Mouse (Mus musculus): ENCODE measurements around the gene Arrdc2.
"Not testable (repeated sequence)": the region's sequence is repeated elsewhere in the genome, so short reads cannot be mapped to it uniquely, and the experiment has no call there.

Arrdc2 gene

DNA sequence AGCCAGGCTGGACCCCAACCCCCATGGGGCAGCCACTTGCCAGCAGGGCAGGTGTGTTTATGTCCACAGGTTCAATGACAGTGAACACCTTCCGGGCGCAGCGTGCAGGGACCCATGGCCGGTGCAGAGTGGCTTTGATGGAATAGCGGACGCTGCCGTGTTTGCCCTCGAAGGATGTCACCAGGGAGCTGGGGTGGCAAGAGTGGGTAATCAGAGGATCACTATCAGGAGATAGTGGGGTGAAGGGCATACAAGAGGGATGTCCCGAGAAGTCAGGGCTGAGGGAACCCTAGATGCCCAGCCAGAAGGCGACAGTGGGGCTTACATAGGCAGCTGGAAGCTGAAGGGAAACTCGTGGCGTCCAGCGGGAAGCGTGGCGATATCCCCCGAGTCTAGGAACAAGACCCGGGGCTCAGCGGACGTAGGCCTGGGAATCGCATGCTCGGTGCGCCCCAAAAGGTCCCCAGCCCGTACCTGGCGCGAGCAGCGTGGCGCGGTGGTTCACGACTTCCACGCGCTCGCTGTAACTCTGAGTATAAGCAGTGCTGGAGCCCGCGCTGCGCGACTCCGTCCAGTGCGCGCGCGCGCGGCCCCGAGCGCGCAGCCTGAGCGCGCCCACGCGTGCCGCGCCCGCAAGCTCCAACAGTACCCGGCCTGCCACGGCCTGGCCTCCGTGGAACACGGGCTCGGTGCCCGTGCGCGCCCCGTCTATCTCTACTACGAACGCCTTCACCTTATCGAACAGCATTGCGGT, 689 bp downstream of the Arrdc2 start:
- no peak for DNase-seq

DNA sequence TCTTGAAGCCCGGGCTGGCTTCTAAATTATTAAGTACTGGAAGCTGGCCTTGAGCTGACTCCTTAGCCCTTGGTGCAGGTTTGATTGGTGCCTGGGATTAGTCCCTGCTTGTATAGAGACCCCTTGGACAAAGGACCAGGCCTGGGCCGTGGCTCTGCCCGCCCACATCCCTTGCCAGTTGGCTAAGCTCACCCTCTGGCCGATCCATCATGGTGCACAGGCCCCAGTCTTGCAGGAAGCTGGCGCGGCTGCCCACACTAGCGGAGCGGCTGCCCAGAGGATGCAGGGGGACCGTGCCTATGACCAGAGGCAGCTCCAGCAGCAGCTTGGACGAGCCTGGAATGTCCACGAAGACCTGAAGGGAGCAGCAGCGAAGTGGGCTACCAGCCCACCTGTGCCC, 2.9 kb downstream of the Arrdc2 start:
- no peak for DNase-seq

DNA sequence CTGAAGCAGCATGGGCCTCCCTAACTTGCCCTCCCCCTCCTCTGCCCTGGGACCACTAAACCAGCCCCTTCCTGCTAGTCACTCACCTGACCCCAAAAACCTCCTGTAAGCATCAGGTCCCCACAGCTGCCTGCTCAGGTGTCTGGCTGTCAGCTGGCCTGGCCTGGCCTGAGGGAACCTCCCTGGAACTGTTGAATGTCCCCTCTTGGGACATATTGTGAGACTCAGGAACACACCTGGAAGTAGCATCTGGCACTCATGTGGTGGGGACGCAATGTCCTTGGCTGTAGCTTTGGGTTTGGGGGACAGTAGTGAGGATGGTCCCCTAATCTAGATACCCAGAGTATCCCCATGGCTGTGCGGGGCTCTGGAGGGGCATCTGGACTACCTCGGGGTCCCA, 5.4 kb downstream of the Arrdc2 start:
- DNase-seq: no peak

DNA sequence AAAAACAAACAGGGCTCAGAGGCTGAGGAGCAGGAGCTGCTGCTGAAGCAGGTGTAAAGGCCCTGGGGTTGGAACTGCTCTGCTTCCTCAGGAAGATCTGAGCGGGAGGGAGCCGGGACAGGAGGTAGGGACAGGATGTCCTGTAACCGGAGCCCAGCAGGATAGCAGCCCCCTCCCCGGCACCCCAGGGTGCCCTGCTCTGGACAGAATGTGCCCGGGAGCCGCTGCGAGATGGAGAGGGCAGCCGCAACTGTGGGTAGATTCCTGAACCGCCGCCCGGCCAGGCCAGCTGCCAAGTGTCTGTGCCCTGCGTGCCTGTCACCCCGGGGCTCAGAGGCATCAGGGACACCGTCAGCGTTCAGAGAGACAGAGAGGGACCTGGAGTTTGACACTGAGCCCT, 6.0 kb downstream of the Arrdc2 start:
- peak; percentile 28 for DNase-seq

DNA sequence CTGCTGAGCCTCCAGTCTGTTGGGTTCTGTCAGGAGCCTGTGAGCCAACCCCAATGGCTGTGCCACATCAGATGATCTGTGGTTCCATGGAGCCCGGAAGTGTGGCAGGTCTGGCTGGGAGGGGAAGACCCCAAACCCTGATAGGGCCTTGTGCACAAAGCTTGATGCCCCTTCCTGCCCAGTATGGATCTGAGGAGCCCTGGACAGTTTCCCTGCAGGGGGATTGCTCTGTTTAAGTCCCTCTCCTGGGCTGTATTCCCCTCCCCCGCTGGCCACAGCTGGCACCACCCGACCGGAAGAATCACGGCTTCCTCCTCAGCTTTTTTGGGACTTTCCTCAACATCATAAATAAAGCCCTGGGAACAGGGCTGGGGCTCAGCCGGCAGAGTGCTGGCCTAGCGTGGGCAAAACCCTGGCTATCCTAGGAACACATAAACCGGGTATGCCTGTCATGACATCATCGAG, 6.5 kb downstream of the Arrdc2 start:
- peak; percentile 58 for DNase-seq

DNA sequence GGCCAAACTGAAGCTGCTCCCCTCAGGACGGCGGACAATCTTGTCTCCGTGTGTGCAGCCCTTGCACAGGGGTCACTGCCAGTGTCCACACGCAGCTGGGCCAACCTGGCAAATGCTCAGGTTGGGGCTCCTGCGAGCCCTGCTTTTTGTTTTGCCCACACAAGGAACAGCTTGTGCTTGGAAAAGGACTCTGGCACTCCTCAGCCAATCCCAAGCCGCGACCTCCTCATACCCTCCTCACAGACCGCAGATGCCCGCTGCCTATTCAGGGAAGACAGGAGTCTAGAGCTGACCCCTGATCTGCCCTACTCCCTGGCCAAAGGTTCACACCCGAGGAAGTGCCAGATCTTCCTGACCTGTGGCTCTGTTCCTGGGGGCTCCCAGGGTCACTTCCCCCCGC, 7.1 kb downstream of the Arrdc2 start:
- no peak for DNase-seq

DNA sequence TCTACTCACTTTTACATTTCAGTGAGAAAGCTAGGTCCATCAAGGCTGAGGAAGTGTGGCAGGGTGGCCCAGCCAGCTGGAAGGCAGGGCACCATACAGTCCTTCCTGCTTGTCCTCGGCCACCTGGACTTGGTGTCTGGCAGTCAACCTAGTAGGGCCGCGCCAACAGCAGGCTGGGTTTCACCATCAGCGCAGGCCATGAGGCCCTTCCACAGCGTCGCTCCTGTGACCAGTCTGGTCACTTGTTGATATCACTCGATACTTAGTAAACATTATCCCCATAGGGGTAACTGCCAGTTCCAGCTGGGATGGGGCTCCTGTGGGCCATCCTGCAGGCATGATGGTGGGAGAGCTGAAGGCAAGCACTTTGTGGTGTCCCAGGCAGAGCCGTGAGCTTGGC, 8.0 kb downstream of the Arrdc2 start:
- DNase-seq: no peak

DNA sequence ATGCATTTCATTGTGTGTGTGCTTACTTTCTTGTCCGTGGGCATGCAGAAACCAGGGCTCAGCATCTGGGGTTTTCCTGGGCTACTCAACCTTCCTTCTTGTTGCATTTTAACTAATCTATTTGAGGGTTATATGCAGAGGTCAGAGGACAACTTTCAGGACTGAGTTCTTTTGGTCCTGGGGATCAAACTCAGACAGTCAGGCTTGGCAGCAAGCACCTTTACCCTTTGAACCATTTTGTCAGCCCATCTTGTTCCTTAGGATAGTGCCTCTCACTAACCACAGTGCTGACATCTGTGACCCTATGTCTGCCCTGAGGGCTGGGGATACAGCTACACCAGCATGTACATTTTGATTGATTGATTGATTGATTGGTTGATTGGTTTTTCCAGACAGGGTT, 11.7 kb downstream of the Arrdc2 start:
- no peak for DNase-seq

DNA sequence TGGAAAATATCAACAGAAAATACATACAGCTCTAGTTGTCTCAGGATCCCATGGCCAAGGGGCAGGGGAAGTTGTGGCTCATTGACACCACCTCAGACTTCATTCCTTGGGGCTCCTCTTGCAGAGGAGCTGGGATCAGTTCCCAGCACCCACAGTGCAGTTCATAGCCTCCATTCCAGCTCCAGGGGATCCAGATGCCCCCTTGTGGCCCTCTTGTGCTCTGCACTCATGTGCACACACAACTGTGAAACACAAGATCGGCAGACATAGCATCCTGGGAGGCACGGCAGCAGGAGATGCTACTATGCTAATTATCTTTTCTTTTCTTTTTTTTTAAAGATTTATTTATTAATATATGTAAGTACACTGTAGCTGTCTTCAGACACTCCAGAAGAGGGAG, 12.5 kb downstream of the Arrdc2 start:
- peak; percentile 39 for DNase-seq

GRCm38 (mm10) chr8:70825816-70826215, 13.7 kb downstream of the Arrdc2 start:
- DNase-seq: no peak

DNA sequence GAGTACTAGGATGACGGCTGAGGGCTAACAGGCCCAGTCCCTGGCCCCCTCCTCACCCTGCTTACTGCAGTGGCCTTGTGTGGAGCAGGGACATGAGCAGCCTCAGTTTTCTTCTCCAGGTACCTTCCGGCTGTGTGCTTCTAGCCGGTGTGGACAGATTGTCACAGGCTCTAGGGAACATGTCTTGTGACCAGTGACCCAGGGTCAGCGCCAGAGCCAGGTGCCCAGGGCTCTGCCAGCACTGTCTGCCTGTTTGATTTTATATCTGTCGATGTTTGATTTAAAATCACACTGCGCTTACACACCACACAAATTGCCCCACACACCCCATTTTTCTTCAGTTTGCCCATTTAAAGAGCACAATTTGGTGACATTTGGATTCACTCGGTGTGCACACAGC, 15.7 kb downstream of the Arrdc2 start:
- DNase-seq: no peak

DNA sequence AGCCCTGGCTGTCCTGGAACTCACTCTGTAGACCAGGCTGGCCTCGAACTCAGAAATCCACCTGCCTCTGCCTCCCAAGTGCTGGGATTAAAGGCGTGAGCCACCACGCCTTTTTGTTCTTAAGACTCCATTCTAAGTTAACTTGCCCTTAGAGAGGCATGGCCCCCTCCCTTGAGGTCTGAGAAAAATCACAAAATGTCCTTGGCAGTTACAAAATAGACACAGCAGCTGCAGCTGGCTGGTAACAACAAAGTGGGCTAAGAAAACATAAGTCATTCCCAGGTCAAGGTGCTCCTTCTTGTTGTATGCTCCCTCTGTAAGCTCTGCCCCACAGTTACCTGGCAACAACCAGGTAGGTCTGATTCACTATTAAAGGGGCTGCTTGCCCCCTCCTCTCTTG, 16.9 kb downstream of the Arrdc2 start:
- not testable (repeated sequence) for DNase-seq

DNA sequence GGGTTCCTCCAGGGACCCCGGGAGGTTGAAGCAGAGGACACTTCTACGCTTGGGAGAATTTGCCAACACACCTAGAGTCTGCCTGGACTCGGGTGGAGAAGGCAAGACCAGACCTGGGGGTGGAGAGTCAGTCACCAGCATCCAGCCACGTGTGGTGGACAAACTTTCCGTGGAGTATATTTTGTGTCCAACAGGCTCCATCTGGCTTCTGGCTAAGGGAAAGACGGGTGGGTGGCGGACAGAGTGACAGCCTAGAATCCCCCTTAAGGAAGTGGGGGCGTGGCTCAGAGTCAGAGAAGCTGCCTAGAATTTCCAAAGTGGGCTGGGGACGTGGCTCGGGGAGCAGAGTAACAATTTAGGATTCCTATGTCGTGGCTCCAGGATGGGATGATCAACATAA, 17.5 kb downstream of the Arrdc2 start:
- no peak for DNase-seq

GRCm38 (mm10) chr8:70821399-70821962, 18.0 kb downstream of the Arrdc2 start:
- DNase-seq: peak; percentile 85

GRCm38 (mm10) chr8:70820101-70820935, 19.2 kb downstream of the Arrdc2 start:
- peak; percentile 36 for DNase-seq

- DNase-seq: peak; percentile 58
These were observed 22.8 kb downstream of the Arrdc2 start for GRCm38 (mm10) chr8:70816679-70817078.

- no peak for DNase-seq
These were observed 26.6 kb downstream of the Arrdc2 start for GRCm38 (mm10) chr8:70812885-70813284.

- no peak for DNase-seq
These were observed 27.5 kb downstream of the Arrdc2 start for GRCm38 (mm10) chr8:70812055-70812454.

DNA sequence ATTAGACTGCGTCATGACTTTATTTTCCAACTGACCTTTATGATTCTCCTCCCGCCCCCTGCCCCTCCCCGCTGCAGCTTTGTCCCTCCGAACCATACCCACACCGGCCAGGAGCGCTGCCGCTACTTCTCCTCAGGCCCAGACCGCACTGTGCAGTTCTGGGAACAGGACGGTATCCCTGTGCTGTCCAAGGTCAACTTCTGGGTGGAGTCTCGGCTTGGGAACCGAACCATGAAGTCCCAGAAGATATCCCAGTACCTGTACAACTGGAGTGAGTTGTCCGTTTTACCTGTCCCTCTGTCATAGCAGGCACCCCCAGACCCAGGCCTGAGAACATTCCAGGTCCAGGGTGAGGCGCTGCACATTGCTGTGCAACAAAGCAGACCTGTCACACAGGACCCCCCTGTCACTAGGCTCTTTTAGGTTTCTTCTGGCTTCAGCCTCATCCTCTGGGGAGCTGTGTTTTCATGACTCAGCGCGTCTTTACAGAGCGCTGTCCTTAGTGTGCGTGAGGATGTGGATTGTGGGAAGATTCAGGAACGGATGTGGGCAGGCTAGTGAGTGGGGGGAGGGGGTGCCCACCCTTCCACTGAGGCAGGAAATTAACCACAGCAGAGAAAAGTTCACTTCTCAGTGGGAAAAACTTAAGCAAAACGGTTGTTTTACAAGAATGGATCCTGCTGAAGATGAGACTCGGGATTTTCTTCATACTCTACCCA, 28.4 kb downstream of the Arrdc2 start:
- peak; percentile 76 for DNase-seq

DNA sequence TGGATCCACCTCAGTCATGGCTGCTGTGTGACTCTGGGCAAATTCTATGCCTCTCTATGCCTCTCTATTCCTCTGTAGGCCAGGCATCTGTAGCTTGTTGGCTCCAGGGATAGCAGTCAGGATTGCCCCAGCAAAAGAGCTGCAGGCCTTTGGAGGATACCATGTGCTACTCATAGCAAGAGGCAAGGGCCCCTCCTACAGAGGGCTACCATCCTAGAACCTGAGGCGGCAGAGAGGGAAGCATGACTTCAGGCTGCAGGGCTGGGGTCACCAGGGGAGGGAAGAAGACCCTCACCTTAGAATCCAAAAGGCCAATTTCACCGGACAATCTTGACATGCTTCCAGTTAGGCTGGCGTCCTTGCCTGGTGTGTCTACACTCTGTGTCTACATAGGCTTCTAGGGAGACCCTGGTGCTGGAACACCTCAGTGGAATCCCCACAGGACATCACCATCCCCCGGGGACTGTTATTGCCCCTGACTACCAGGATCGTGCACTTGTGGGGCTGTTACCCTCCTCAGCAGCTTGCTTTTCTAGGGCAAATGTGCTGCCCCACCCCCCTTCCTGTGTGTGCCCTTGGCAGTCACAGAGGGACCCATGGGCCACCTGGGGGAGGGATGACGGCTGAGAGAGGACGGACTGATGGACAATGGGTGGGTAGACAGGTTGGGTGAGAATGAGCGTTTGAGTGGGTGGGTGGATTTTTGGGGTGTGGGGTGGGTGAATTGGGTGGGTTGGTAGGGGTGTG, 30.4 kb downstream of the Arrdc2 start:
- DNase-seq: peak; percentile 85

- DNase-seq: peak; percentile 61
These were observed 31.3 kb downstream of the Arrdc2 start, which contains the start of gene Il12rb1 for GRCm38 (mm10) chr8:70808239-70808638. Gene Il12rb1 (plus strand): TSS chr8:70808449.

GRCm38 (mm10) chr8:70807304-70807703, 32.2 kb downstream of the Arrdc2 start:
- no peak for DNase-seq
